Mouse (Mus musculus): Measurements from ENCODE around the gene Mmp25. TPM values are rescaled to one million over a fixed set of nuclear protein-coding genes. Genes with fewer than 3 reads are reported as not detected.

Mmp25 gene
- 0.27 TPM in 1 of 2 replicates, not detected in the other for polyA plus RNA-seq (2014; fragmentation: Nextera tagmentation; extraction: Ambion mirVana)

DNA sequence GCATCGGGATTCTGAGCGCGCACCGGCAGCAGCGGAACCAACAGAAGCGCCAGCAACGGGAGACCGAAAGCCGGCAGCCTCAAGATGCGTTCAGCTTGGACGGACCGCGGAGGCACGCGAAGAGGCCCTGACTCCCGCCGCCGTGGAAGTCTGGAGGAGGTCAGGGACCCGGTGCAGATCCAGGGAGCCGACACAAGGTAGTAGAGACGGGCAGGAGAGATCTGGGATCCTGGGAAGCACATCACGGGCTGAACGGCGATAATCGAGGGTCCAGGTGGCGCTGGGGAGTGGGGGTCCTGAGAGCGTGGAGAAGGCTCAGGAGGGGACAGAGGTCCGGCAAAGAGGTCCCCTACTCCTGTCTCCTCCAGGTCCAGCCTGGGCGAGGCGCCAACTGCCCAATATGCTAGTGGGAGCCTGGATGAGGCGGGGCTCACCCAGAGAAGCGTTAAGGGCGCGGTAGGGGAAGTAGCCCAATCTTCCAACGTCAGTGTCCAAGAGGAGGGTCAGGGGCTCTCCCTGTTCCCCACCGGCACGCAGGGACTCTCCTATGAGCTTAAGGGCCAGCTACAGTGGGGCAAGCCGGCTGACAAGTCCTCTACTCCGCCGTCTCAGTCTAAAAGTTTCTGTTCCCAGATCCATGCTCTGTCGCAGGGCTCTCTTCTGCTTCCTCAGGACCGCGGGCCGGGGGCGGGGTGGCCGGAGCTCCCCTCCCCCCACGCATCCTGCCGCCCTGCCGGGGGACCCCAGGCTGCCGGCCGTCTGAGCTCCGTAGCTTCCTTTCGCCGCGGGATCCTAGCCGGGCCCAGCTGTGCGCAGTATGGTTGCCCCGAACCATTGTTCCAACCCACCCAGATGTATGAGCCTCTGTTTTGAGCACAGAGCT lies at the start of gene Mmp25:
Gene Mmp25 (minus strand): TSS at position 665 of the 883 bp plus-strand sequence.
- Histone ChIP-seq H3K4me1 (replicated peaks; ENCODE audit: control insufficient read depth, insufficient read depth, low read length) (no peaks in the 10 kb centered on the region), H3K4me2 (peak within 1 kb of the TSS; percentile 70), H3K36me3 (ENCODE audit: control insufficient read depth, insufficient read depth, low read length) (no peaks in the 10 kb centered on the region), H3K27ac (ENCODE audit: low read depth, low read length) (no peak within 1 kb of the TSS), H3K4me3 (ENCODE audit: low read depth, low read length) (peak within 1 kb of the TSS; percentile 42), H3K9ac (ENCODE audit: low read depth, low read length) (no peak within 1 kb of the TSS), H3K27me3 (replicated peaks; ENCODE audit: control insufficient read depth, insufficient read depth, low read length) (peaks cover 39% of the 10 kb centered on the region), H3K9me3 (ENCODE audit: control insufficient read depth, low read length) (no peaks in the 10 kb centered on the region)
- 2% methylated on average over 58 of the region's 58 CpGs for WGBS
- ATAC-seq (replicated peaks; ENCODE audit: low FRiP score) = 0 out of 2 replicates have a peak, but pooled peaks have one; percentile 36
- DNase-seq (ENCODE audit: low spot score) = no peak

GRCm38 (mm10) chr17:23694491-23694890 lies 49.4 kb upstream of the Mmp25 start:
- no peaks in the 10 kb centered on the region for H3K36me3 ChIP-seq (ENCODE audit: control insufficient read depth, insufficient read depth, low read length)
- ATAC-seq (replicated peaks; ENCODE audit: low FRiP score) (no peak), DNase-seq (ENCODE audit: low spot score) (no peak)
- peaks cover 3% of the 10 kb centered on the region; the same call in 1 of the 2 replicates for H3K4me1 ChIP-seq (replicated peaks; ENCODE audit: control insufficient read depth, insufficient read depth, low read length)
- no peak overlapping the region for H3K4me3 ChIP-seq (ENCODE audit: low read depth, low read length)
- no peak overlapping the region for H3K4me2 ChIP-seq
- H3K27me3 ChIP-seq (replicated peaks; ENCODE audit: control insufficient read depth, insufficient read depth, low read length) = peaks cover 36% of the 10 kb centered on the region
- no peaks in the 10 kb centered on the region for H3K9me3 ChIP-seq (ENCODE audit: control insufficient read depth, low read length)
- 68% methylated on average over 1 of the region's 1 CpGs for WGBS
- no peak overlapping the region for H3K9ac ChIP-seq (ENCODE audit: low read depth, low read length)
- H3K27ac ChIP-seq (ENCODE audit: low read depth, low read length) = no peak overlapping the region

GRCm38 (mm10) chr17:23683856-23684672 lies 39.0 kb upstream of the Mmp25 start, which contains the start of gene Cldn9:
Gene Cldn9, minus strand, starts transcription at chr17:23684026.
- Histone ChIP-seq H3K4me3 (ENCODE audit: low read depth, low read length) (no peak within 1 kb of the TSS), H3K36me3 (ENCODE audit: control insufficient read depth, insufficient read depth, low read length) (no peaks in the 10 kb centered on the region), H3K4me1 (replicated peaks; ENCODE audit: control insufficient read depth, insufficient read depth, low read length) (0 out of 2 replicates have a peak, but pooled peaks cover 2% of the 10 kb centered on the region), H3K4me2 (no peak within 1 kb of the TSS), H3K27me3 (replicated peaks; ENCODE audit: control insufficient read depth, insufficient read depth, low read length) (peaks cover 57% of the 10 kb centered on the region), H3K9ac (ENCODE audit: low read depth, low read length) (no peak within 1 kb of the TSS), H3K9me3 (ENCODE audit: control insufficient read depth, low read length) (no peaks in the 10 kb centered on the region), H3K27ac (ENCODE audit: low read depth, low read length) (no peak within 1 kb of the TSS)
- 27% methylated on average over 15 of the region's 15 CpGs for WGBS
- no peak for DNase-seq (ENCODE audit: low spot score)
- no peak for ATAC-seq (replicated peaks; ENCODE audit: low FRiP score)

- Histone ChIP-seq H3K4me2 (no peak overlapping the region), H3K27me3 (replicated peaks; ENCODE audit: control insufficient read depth, insufficient read depth, low read length) (peaks cover 64% of the 10 kb centered on the region), H3K27ac (ENCODE audit: low read depth, low read length) (no peak overlapping the region), H3K4me1 (replicated peaks; ENCODE audit: control insufficient read depth, insufficient read depth, low read length) (0 out of 2 replicates have a peak, but pooled peaks cover 2% of the 10 kb centered on the region), H3K9me3 (ENCODE audit: control insufficient read depth, low read length) (no peaks in the 10 kb centered on the region), H3K9ac (ENCODE audit: low read depth, low read length) (no peak overlapping the region), H3K4me3 (ENCODE audit: low read depth, low read length) (no peak overlapping the region), H3K36me3 (ENCODE audit: control insufficient read depth, insufficient read depth, low read length) (no peaks in the 10 kb centered on the region)
- no peak for ATAC-seq (replicated peaks; ENCODE audit: low FRiP score)
- WGBS = 22% methylated on average over 15 of the region's 15 CpGs
- no peak for DNase-seq (ENCODE audit: low spot score)
These were observed 38.1 kb upstream of the Mmp25 start for GRCm38 (mm10) chr17:23683226-23683625.

GRCm38 (mm10) chr17:23682530-23682929 lies 37.5 kb upstream of the Mmp25 start:
- Histone ChIP-seq H3K27me3 (replicated peaks; ENCODE audit: control insufficient read depth, insufficient read depth, low read length) (peaks cover 64% of the 10 kb centered on the region), H3K4me2 (no peak overlapping the region), H3K36me3 (ENCODE audit: control insufficient read depth, insufficient read depth, low read length) (no peaks in the 10 kb centered on the region), H3K27ac (ENCODE audit: low read depth, low read length) (no peak overlapping the region), H3K4me3 (ENCODE audit: low read depth, low read length) (no peak overlapping the region), H3K4me1 (replicated peaks; ENCODE audit: control insufficient read depth, insufficient read depth, low read length) (0 out of 2 replicates have a peak, but pooled peaks cover 4% of the 10 kb centered on the region), H3K9ac (ENCODE audit: low read depth, low read length) (no peak overlapping the region), H3K9me3 (ENCODE audit: control insufficient read depth, low read length) (no peaks in the 10 kb centered on the region)
- DNase-seq (ENCODE audit: low spot score) (no peak), ATAC-seq (replicated peaks; ENCODE audit: low FRiP score) (no peak)
- WGBS = 54% methylated on average over 3 of the region's 3 CpGs

GRCm38 (mm10) chr17:23682092-23682491 lies 37.0 kb upstream of the Mmp25 start:
- Histone ChIP-seq H3K36me3 (ENCODE audit: control insufficient read depth, insufficient read depth, low read length) (no peaks in the 10 kb centered on the region), H3K4me3 (ENCODE audit: low read depth, low read length) (no peak overlapping the region), H3K27ac (ENCODE audit: low read depth, low read length) (no peak overlapping the region), H3K9me3 (ENCODE audit: control insufficient read depth, low read length) (no peaks in the 10 kb centered on the region), H3K27me3 (replicated peaks; ENCODE audit: control insufficient read depth, insufficient read depth, low read length) (peaks cover 64% of the 10 kb centered on the region), H3K9ac (ENCODE audit: low read depth, low read length) (no peak overlapping the region), H3K4me2 (no peak overlapping the region), H3K4me1 (replicated peaks; ENCODE audit: control insufficient read depth, insufficient read depth, low read length) (0 out of 2 replicates have a peak, but pooled peaks cover 4% of the 10 kb centered on the region)
- ATAC-seq (replicated peaks; ENCODE audit: low FRiP score) (no peak), DNase-seq (ENCODE audit: low spot score) (no peak)
- 49% methylated on average over 4 of the region's 4 CpGs for WGBS

DNA sequence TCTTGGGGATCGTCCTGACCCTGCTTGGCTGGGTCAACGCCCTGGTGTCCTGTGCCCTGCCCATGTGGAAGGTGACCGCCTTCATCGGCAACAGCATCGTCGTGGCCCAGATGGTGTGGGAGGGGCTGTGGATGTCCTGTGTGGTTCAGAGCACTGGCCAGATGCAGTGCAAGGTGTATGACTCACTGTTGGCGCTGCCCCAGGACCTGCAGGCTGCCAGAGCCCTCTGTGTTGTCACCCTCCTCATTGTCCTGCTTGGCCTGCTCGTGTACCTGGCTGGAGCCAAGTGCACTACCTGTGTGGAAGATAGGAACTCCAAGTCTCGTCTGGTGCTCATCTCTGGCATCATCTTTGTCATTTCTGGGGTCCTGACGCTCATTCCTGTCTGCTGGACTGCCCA lies 36.0 kb upstream of the Mmp25 start:
- H3K4me2 ChIP-seq = no peak overlapping the region; the same call in 1 of the 2 replicates
- no peak overlapping the region for H3K4me3 ChIP-seq (ENCODE audit: low read depth, low read length)
- no peak overlapping the region for H3K9ac ChIP-seq (ENCODE audit: low read depth, low read length)
- no peaks in the 10 kb centered on the region for H3K36me3 ChIP-seq (ENCODE audit: control insufficient read depth, insufficient read depth, low read length)
- DNase-seq (ENCODE audit: low spot score) (no peak), ATAC-seq (replicated peaks; ENCODE audit: low FRiP score) (no peak)
- peaks cover 64% of the 10 kb centered on the region for H3K27me3 ChIP-seq (replicated peaks; ENCODE audit: control insufficient read depth, insufficient read depth, low read length)
- no peak overlapping the region for H3K27ac ChIP-seq (ENCODE audit: low read depth, low read length)
- H3K4me1 ChIP-seq (replicated peaks; ENCODE audit: control insufficient read depth, insufficient read depth, low read length) = peaks cover 11% of the 10 kb centered on the region
- 68% methylated on average over 10 of the region's 10 CpGs for WGBS
- H3K9me3 ChIP-seq (ENCODE audit: control insufficient read depth, low read length) = no peaks in the 10 kb centered on the region

DNA sequence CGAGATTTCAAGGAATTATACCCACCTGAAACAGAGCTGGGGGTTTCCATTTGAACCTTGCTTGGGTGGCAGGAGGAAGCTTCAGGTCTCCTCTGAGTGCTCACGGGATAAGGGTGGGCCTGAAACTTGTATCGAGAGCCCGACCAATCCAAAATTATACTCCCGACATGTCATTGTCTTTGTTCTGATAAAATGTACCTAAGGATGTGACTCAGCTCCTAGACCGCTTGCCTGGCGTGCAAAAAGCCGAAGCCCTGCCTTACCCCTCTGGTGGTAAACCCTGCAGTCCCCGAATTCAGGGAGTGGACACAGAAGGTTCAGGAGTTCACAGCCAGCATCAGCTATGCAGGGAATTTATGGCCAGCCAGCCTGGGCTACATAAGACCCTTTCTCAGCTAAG lies 35.3 kb upstream of the Mmp25 start:
- no peak overlapping the region for H3K27ac ChIP-seq (ENCODE audit: low read depth, low read length)
- peaks cover 17% of the 10 kb centered on the region for H3K4me1 ChIP-seq (replicated peaks; ENCODE audit: control insufficient read depth, insufficient read depth, low read length)
- no peaks in the 10 kb centered on the region for H3K36me3 ChIP-seq (ENCODE audit: control insufficient read depth, insufficient read depth, low read length)
- H3K4me2 ChIP-seq = no peak overlapping the region
- H3K4me3 ChIP-seq (ENCODE audit: low read depth, low read length) = no peak overlapping the region
- 49% methylated on average over 9 of the region's 9 CpGs for WGBS
- ATAC-seq (replicated peaks; ENCODE audit: low FRiP score) (no peak), DNase-seq (ENCODE audit: low spot score) (no peak)
- peaks cover 68% of the 10 kb centered on the region for H3K27me3 ChIP-seq (replicated peaks; ENCODE audit: control insufficient read depth, insufficient read depth, low read length)
- H3K9me3 ChIP-seq (ENCODE audit: control insufficient read depth, low read length) = no peaks in the 10 kb centered on the region
- H3K9ac ChIP-seq (ENCODE audit: low read depth, low read length) = no peak overlapping the region

Measured in liver, embryonic 11.5 days (tissue).